Mouse (Mus musculus) lung, postnatal 0 days (tissue): ENCODE measurements around the gene Gm10681.
"Not testable (repeated sequence)": the region's sequence is repeated elsewhere in the genome, so short reads cannot be mapped to it uniquely, and the experiment has no call there.

Experiments used
- CTCF ChIP-seq: IDR thresholded peaks from 2 replicates; pipeline ENCODE4 v1.5.1; 2016; ENCODE audit warnings: antibody characterized with exemption, mild to moderate bottlenecking
- EP300 ChIP-seq: IDR thresholded peaks from 2 replicates; pipeline ENCODE4 v1.6.1; 2016; ENCODE audit warnings: antibody characterized with exemption, mild to moderate bottlenecking, control low read depth

- TF ChIP-seq CTCF, EP300: not testable (repeated sequence)
Observed at GRCm38 (mm10) chr3:98581024-98581423, 7.6 kb downstream of the Gm10681 start.
